Mouse (Mus musculus): ENCODE data around the gene Kng1. TPM values are rescaled to one million over a fixed set of nuclear protein-coding genes. Genes with fewer than 3 reads are reported as not detected.

Gene Kng1
- polyA plus RNA-seq, 1 experiment from 2014 or later, result not detected

DNA sequence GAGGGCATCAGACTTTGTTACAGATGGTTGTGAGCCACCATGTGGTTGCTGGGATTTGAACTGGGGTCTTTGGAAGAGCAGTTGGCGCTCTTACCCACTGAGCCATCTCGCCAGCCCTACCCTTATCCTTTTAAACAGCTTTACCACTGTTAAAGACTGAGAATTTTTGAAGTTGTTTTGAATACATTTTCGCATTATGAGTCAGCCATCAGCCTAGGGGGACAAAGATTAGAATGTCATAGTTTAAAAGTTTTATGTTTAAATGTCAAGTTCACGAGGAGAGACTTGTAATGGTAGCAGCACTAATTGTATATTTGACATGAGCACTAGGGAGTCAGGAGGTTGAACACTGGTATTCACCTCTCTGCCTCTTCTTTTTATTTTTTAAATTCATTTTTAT is 65.4 kb downstream of the Kng1 start:
- peaks cover 37% of the 10 kb centered on the region for H3K36me3 ChIP-seq (replicated peaks; ENCODE audit: control insufficient read depth, insufficient read depth)
- H3K4me1 ChIP-seq (replicated peaks; ENCODE audit: control insufficient read depth, insufficient read depth, low read length), result peaks cover 9% of the 10 kb centered on the region
- no peaks in the 10 kb centered on the region for H3K27me3 ChIP-seq (ENCODE audit: control insufficient read depth, insufficient read depth, low read length)
- DNase-seq (ENCODE audit: low spot score) (no peak), ATAC-seq (ENCODE audit: low FRiP score) (no peak)
- H3K4me2 ChIP-seq (replicated peaks), result no peak overlapping the region
- WGBS, result 96% methylated on average over 4 of the region's 4 CpGs
- H3K4me3 ChIP-seq (replicated peaks; ENCODE audit: low read length), result no peak overlapping the region
- H3K9ac ChIP-seq, result no peak overlapping the region
- H3K9me3 ChIP-seq (ENCODE audit: control insufficient read depth, low read length), result no peaks in the 10 kb centered on the region
- H3K27ac ChIP-seq, result no peak overlapping the region

DNA sequence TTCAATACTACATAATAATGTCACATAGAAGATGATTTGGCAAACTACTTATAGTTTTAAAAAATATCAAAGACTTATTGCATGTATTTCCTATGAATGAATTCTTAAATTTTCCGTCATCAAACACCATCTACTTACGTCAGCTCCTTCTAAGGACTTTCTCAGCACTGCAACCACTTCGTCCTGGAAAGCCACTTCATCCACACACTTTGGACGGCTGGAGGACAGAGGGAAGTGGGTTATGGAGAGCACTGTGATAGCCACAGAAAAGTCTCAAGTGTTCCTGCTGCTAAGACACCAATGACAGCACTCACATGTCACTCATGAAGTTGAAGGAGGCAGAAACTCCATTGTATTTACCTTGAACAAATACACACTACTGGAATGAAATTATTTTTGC is 66.7 kb downstream of the Kng1 start:
- Histone ChIP-seq H3K4me3 (replicated peaks; ENCODE audit: low read length) (no peak overlapping the region), H3K36me3 (replicated peaks; ENCODE audit: control insufficient read depth, insufficient read depth) (peaks cover 31% of the 10 kb centered on the region; the same call in 1 of the 2 replicates), H3K27me3 (ENCODE audit: control insufficient read depth, insufficient read depth, low read length) (no peaks in the 10 kb centered on the region), H3K4me2 (replicated peaks) (no peak overlapping the region), H3K4me1 (replicated peaks; ENCODE audit: control insufficient read depth, insufficient read depth, low read length) (peaks cover 16% of the 10 kb centered on the region), H3K9ac (no peak overlapping the region), H3K27ac (no peak overlapping the region), H3K9me3 (ENCODE audit: control insufficient read depth, low read length) (no peaks in the 10 kb centered on the region)
- 91% methylated on average over 4 of the region's 4 CpGs for WGBS
- ATAC-seq (ENCODE audit: low FRiP score) (no peak), DNase-seq (ENCODE audit: low spot score) (no peak)

GRCm38 (mm10) chr16:23127311-23127672 is 69.6 kb downstream of the Kng1 start:
- Histone ChIP-seq H3K4me1 (replicated peaks; ENCODE audit: control insufficient read depth, insufficient read depth, low read length) (peaks cover 16% of the 10 kb centered on the region), H3K27ac (peak overlapping the region; percentile 98), H3K4me3 (replicated peaks; ENCODE audit: low read length) (peak overlapping the region; percentile 87), H3K36me3 (replicated peaks; ENCODE audit: control insufficient read depth, insufficient read depth) (peaks cover 7% of the 10 kb centered on the region; the same call in 1 of the 2 replicates), H3K4me2 (replicated peaks) (peak overlapping the region; percentile 93), H3K9me3 (ENCODE audit: control insufficient read depth, low read length) (no peaks in the 10 kb centered on the region), H3K27me3 (ENCODE audit: control insufficient read depth, insufficient read depth, low read length) (no peaks in the 10 kb centered on the region), H3K9ac (peak overlapping the region; percentile 94)
- DNase-seq (ENCODE audit: low spot score) (no peak), ATAC-seq (ENCODE audit: low FRiP score) (no peak)
- WGBS, result 2% methylated on average over 4 of the region's 4 CpGs

DNA sequence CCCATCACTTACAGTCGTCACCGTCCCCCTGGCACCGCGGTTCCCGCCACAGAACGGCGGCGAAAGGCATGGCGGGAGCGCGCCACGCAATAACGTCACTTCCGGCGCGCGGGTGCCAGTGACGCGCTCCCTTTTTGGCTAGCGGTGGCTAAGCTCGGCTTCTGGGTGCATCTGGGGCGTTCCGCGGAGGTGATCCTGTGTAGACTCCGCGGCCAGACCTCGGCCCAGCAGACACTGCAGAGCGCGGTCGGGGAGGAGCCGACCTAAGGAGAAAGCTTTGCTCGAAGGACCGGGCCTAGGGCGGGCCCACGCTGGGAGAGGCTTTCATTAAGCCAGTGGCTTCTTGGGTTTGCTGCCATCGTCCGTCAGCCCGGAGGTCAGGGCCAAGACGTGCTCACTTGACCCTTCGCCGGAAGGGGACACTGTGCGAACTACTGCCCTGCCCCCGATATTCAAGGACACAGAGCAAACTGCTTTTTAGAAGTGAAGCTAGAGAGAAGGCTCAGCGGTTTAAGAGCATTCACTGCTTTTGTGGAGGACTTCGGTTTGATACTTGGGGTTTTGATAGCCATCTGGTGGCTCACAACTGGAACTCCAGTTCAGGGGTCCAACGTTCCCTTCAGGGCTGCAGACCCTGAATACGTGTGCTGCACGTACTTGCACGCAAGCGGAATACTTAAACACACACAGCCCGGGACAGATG is 70.2 kb downstream of the Kng1 start, which contains the start of gene Rfc4:
Rfc4 (minus strand) TSS at position 65 of the 703 bp plus-strand sequence.
- ATAC-seq (ENCODE audit: low FRiP score), result peak; percentile 93
- Histone ChIP-seq H3K9ac (peak within 1 kb of the TSS; percentile 94), H3K9me3 (ENCODE audit: control insufficient read depth, low read length) (no peaks in the 10 kb centered on the region), H3K27ac (peak within 1 kb of the TSS; percentile 98), H3K36me3 (replicated peaks; ENCODE audit: control insufficient read depth, insufficient read depth) (peaks cover 4% of the 10 kb centered on the region; the same call in 1 of the 2 replicates), H3K27me3 (ENCODE audit: control insufficient read depth, insufficient read depth, low read length) (no peaks in the 10 kb centered on the region), H3K4me1 (replicated peaks; ENCODE audit: control insufficient read depth, insufficient read depth, low read length) (peaks cover 16% of the 10 kb centered on the region), H3K4me2 (replicated peaks) (peak within 1 kb of the TSS; percentile 93), H3K4me3 (replicated peaks; ENCODE audit: low read length) (peak within 1 kb of the TSS; percentile 87)
- under 1% methylated on average over 51 of the region's 51 CpGs for WGBS
- peak; percentile 96 for DNase-seq (ENCODE audit: low spot score)

- Histone ChIP-seq H3K4me2 (replicated peaks) (no peak overlapping the region), H3K9ac (no peak overlapping the region), H3K4me1 (replicated peaks; ENCODE audit: control insufficient read depth, insufficient read depth, low read length) (peaks cover 16% of the 10 kb centered on the region), H3K36me3 (replicated peaks; ENCODE audit: control insufficient read depth, insufficient read depth) (no peaks in the 10 kb centered on the region), H3K9me3 (ENCODE audit: control insufficient read depth, low read length) (no peaks in the 10 kb centered on the region), H3K27me3 (ENCODE audit: control insufficient read depth, insufficient read depth, low read length) (no peaks in the 10 kb centered on the region), H3K27ac (no peak overlapping the region), H3K4me3 (replicated peaks; ENCODE audit: low read length) (no peak overlapping the region)
- 94% methylated on average over 3 of the region's 3 CpGs for whole genome bisulfite sequencing
- ATAC-seq (ENCODE audit: low FRiP score) (no peak), DNase-seq (ENCODE audit: low spot score) (no peak)
These were observed 72.6 kb downstream of the Kng1 start for GRCm38 (mm10) chr16:23130303-23130702.

Small RNA genes lying within 50 kb of the gene (microRNA-seq; reads per million reads assigned to microRNA genes)
- gene Gm49346, result 0.48 reads per million

Other genes with a start within 250 kb of the Kng1 start
- gene Crygs, start 246.3 kb upstream of the Kng1 start, polyA plus RNA-seq (2014; fragmentation: Nextera tagmentation; extraction: Ambion mirVana), result not detected in 2 replicates
- gene Tbccd1, start 200.2 kb upstream of the Kng1 start, polyA plus RNA-seq (2014; fragmentation: Nextera tagmentation; extraction: Ambion mirVana), result 21.4 and 27.9 TPM in 2 replicates
- gene Dnajb11, start 200.0 kb upstream of the Kng1 start, polyA plus RNA-seq (2014; fragmentation: Nextera tagmentation; extraction: Ambion mirVana), result 96.5 and 109 TPM in 2 replicates
- gene Ahsg, start 166.6 kb upstream of the Kng1 start, polyA plus RNA-seq (2014; fragmentation: Nextera tagmentation; extraction: Ambion mirVana), result not detected in 2 replicates
- gene Fetub, start 139.5 kb upstream of the Kng1 start, polyA plus RNA-seq (2014; fragmentation: Nextera tagmentation; extraction: Ambion mirVana), result not detected in 2 replicates
- 0.19 and 0.31 TPM in 2 replicates for gene Hrg, start 106.8 kb upstream of the Kng1 start, polyA plus RNA-seq (2014; fragmentation: Nextera tagmentation; extraction: Ambion mirVana)
- 0.88 TPM in 1 of 2 replicates, not detected in the other for gene Kng2, start 28.4 kb upstream of the Kng1 start, polyA plus RNA-seq (2014; fragmentation: Nextera tagmentation; extraction: Ambion mirVana)
- 352 and 389 TPM in 2 replicates for gene Eif4a2, start 49.6 kb downstream of the Kng1 start, polyA plus RNA-seq (2014; fragmentation: Nextera tagmentation; extraction: Ambion mirVana)
- 41.3 and 43.1 TPM in 2 replicates for gene Rfc4, start 69.9 kb downstream of the Kng1 start, polyA plus RNA-seq (2014; fragmentation: Nextera tagmentation; extraction: Ambion mirVana)
- gene Adipoq, start 88.7 kb downstream of the Kng1 start, polyA plus RNA-seq (2014; fragmentation: Nextera tagmentation; extraction: Ambion mirVana), result not detected in 2 replicates
- gene St6gal1, start 166.9 kb downstream of the Kng1 start, polyA plus RNA-seq (2014; fragmentation: Nextera tagmentation; extraction: Ambion mirVana), result 29.6 and 30.6 TPM in 2 replicates